Mouse (Mus musculus) embryonic facial prominence, embryonic 15.5 days (tissue): ENCODE measurements around the gene Rtn4rl1. TPM values are rescaled to one million over a fixed set of nuclear protein-coding genes. Genes with fewer than 3 reads are reported as not detected.

ENCODE experiments used
- ATAC-seq: fragments of 200-750 bp; cut with Nextera tagmentation; 2 replicates; pipeline ENCODE4 v1.8.0; 2017; ENCODE audit warnings: low read depth, moderate TSS enrichment; ENCODE audit not compliant: insufficient number of reproducible peaks, low FRiP score, low TSS enrichment
- H3K27ac ChIP-seq: fragments of 300-500 bp; sonication (generic); replicated peaks from 2 replicates; pipeline ENCODE4 v1.5.1; 2015; ENCODE audit warnings: mild to moderate bottlenecking, inconsistent platforms
- H3K27me3 ChIP-seq: fragments of 300-500 bp; sonication (generic); 2 replicates; pipeline ENCODE4 v1.6.1; 2015; ENCODE audit warnings: inconsistent platforms
- H3K36me3 ChIP-seq: fragments of 300-500 bp; sonication (generic); 2 replicates; pipeline ENCODE4 v1.6.1; 2015; ENCODE audit warnings: mild to moderate bottlenecking, inconsistent platforms
- H3K4me1 ChIP-seq: fragments of 300-500 bp; sonication (generic); 2 replicates; pipeline ENCODE4 v1.6.1; 2015; ENCODE audit warnings: inconsistent platforms
- H3K4me2 ChIP-seq: fragments of 300-500 bp; sonication (generic); replicated peaks from 2 replicates; pipeline ENCODE4 v1.6.1; 2015; ENCODE audit warnings: mild to moderate bottlenecking, inconsistent platforms
- H3K4me3 ChIP-seq: fragments of 300-500 bp; sonication (generic); replicated peaks from 2 replicates; pipeline ENCODE4 v1.5.1; 2015; ENCODE audit warnings: mild to moderate bottlenecking, inconsistent platforms
- H3K9ac ChIP-seq: fragments of 300-500 bp; sonication (generic); 2 replicates; pipeline ENCODE4 v1.6.1; 2015; ENCODE audit warnings: inconsistent platforms
- H3K9me3 ChIP-seq: fragments of 300-500 bp; sonication (generic); replicated peaks from 2 replicates; pipeline ENCODE4 v1.6.1; 2016; ENCODE audit warnings: inconsistent platforms
- WGBS: fragments of 180-500 bp; shearing (Covaris S2); methylation state at CpG from one replicate; pipeline ENCODE4 v1.1.7; 2015; 5-methylcytosine and 5-hydroxymethylcytosine counted together
- microRNA counts: library from miRNA; unstranded; fragments of <30 nt; microRNA quantifications from one replicate; lab custom pipeline; 2016
- microRNA-seq: library from miRNA; unstranded; fragments of <30 nt; microRNA quantifications from one replicate; pipeline ENCODE4, GENCODE M21; 2016; ENCODE audit warnings: borderline number of aligned reads
- polyA plus RNA-seq: library from polyadenylated mRNA; unstranded; fragments of >200 nt; fragmentation: Nextera tagmentation; extraction: Ambion mirVana; gene quantifications from 2 replicates; pipeline ENCODE4 v1.2.1, GENCODE M21; 2015

Gene Rtn4rl1
- polyA plus RNA-seq, 1 experiment from 2014 or later: 6.4 TPM

GRCm38 (mm10) chr11:75313834-75314233 is 120.3 kb downstream of the Rtn4rl1 start:
- no peak for ATAC-seq
- H3K4me3 ChIP-seq: no peak overlapping the region
- H3K27me3 ChIP-seq: no peaks in the 10 kb centered on the region
- H3K9me3 ChIP-seq: no peaks in the 10 kb centered on the region
- peaks cover 69% of the 10 kb centered on the region for H3K36me3 ChIP-seq
- H3K27ac ChIP-seq: no peak overlapping the region
- no peak overlapping the region for H3K9ac ChIP-seq
- H3K4me1 ChIP-seq: no peaks in the 10 kb centered on the region
- no peak overlapping the region for H3K4me2 ChIP-seq
- 86% methylated on average over 8 of the region's 8 CpGs for WGBS

MicroRNAs encoded within 50 kb of the gene (microRNA counts, 519-probe panel; counts per million panel counts)
- microRNA mmu-miR-132 (lab: Ali Mortazavi, UCI) (2,558 counts per million, percentile 59 among the panel's probes with 10 or more counts), microRNA mmu-miR-212 (lab: Ali Mortazavi, UCI) (not detected)

Small RNA genes within 50 kb of the gene (microRNA-seq; reads per million reads assigned to microRNA genes)
- gene Mir132 (202 reads per million, percentile 63 among the genes with 10 or more reads in this experiment), gene Mir212 (20.0 reads per million, percentile 37 among the genes with 10 or more reads in this experiment)

Other genes starting within 250 kb of the Rtn4rl1 start
- 17.7 and 19.8 TPM in 2 replicates for gene Hic1, start 24.3 kb upstream of the Rtn4rl1 start, polyA plus RNA-seq
- 23.8 and 25.1 TPM in 2 replicates for gene Ovca2, start 14.9 kb upstream of the Rtn4rl1 start, polyA plus RNA-seq
- gene Dph1, start 2.5 kb upstream of the Rtn4rl1 start, polyA plus RNA-seq: 20.5 and 21.0 TPM in 2 replicates
- gene Rpa1, start 154.5 kb downstream of the Rtn4rl1 start, polyA plus RNA-seq: 92.7 and 96.4 TPM in 2 replicates
- gene Smyd4, start 154.7 kb downstream of the Rtn4rl1 start, polyA plus RNA-seq: 13.2 and 13.8 TPM in 2 replicates
- 393 and 406 TPM in 2 replicates for gene Serpinf1, start 228.9 kb downstream of the Rtn4rl1 start, polyA plus RNA-seq
- 0.09 TPM in 1 of 2 replicates, not detected in the other for gene Serpinf2, start 245.8 kb downstream of the Rtn4rl1 start, polyA plus RNA-seq